ENCODE assay signal across 10 mouse cellular contexts in the genomic region with DNA sequence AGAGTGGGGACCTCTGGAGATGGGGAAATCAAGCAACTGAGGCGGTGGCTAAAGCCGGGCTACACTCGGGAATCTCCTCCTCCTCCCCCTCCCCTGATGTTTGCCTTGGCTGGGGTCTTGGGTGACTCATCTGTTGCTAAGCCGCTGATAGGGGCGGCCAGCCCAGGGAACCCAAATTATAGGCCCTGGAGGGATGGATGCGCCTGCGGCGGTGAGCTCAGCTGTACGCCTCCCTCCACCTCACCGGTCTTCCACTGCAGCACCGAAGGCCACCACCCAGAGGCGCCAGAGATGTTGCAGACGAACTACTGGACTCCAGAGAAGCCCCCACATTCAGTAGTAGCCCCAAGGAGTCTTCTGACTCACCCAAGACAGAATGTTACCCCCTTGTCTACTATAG. TPM values are rescaled to one million over a fixed set of nuclear protein-coding genes. Genes with fewer than 3 reads are reported as not detected.
DNase-seq lines count a peak whose midpoint lies in the region; ATAC-seq lines count a peak whose summit lies in the region.
"Had no signal": no experiment of that assay in that cellular context is flagged by ENCODE, and none has a peak within 500 bp of the region (broad histone marks: within the 10 kb centered on the region; RNA-seq: fewer than 3 reads in every experiment).

No protein-coding gene starts in this region.

- H3K4me1 ChIP-seq in midbrain, embryonic 10.5 days = peaks cover 45% of the 10 kb centered on the region
- peaks cover 26% of the 10 kb centered on the region for H3K4me1 ChIP-seq in midbrain, embryonic 15.5 days
- H3K4me1 ChIP-seq in midbrain, embryonic 14.5 days (ENCODE audit: control insufficient read depth, insufficient read depth, low read length) = peaks cover 13% of the 10 kb centered on the region

- no peaks in the 10 kb centered on the region for H3K9me3 ChIP-seq in midbrain, embryonic 10.5 days (replicated peaks)
- H3K9me3 ChIP-seq in midbrain, embryonic 15.5 days = no peaks in the 10 kb centered on the region
- no peaks in the 10 kb centered on the region for H3K9me3 ChIP-seq in midbrain, embryonic 14.5 days (ENCODE audit: control insufficient read depth, low read length)

- no peak overlapping the region for H3K4me2 ChIP-seq in midbrain, embryonic 15.5 days
- no peak overlapping the region for H3K4me2 ChIP-seq in midbrain, embryonic 14.5 days (ENCODE audit: low read length)

- H3K9ac ChIP-seq in midbrain, embryonic 15.5 days = no peak overlapping the region
- H3K9ac ChIP-seq in midbrain, embryonic 14.5 days (replicated peaks; ENCODE audit: low read length) = no peak overlapping the region

- no peak overlapping the region for H3K4me3 ChIP-seq in midbrain, embryonic 10.5 days
- no peak overlapping the region for H3K4me3 ChIP-seq in midbrain, embryonic 15.5 days
- no peak overlapping the region for H3K4me3 ChIP-seq in midbrain, embryonic 14.5 days (replicated peaks; ENCODE audit: low read depth, low read length)

- H3K27me3 ChIP-seq in midbrain, embryonic 10.5 days (ENCODE audit: low read depth, poor library complexity, severe bottlenecking) = peaks cover 96% of the 10 kb centered on the region
- H3K27me3 ChIP-seq in midbrain, embryonic 15.5 days (replicated peaks) = peaks cover 78% of the 10 kb centered on the region
- H3K27me3 ChIP-seq in midbrain, embryonic 14.5 days (ENCODE audit: control insufficient read depth, insufficient read depth, low read length) = peaks cover 72% of the 10 kb centered on the region

- H3K36me3 ChIP-seq in midbrain, embryonic 10.5 days = no peaks in the 10 kb centered on the region
- H3K36me3 ChIP-seq in midbrain, embryonic 15.5 days (replicated peaks) = no peaks in the 10 kb centered on the region
- no peaks in the 10 kb centered on the region for H3K36me3 ChIP-seq in midbrain, embryonic 14.5 days (ENCODE audit: control insufficient read depth, insufficient read depth, low read length)

- WGBS in midbrain, embryonic 10.5 days = 3% methylated on average over 13 of the region's 13 CpGs
- 6% methylated on average over 13 of the region's 13 CpGs for WGBS in midbrain, embryonic 15.5 days
- WGBS in midbrain, embryonic 14.5 days = 3% methylated on average over 13 of the region's 13 CpGs

- ATAC-seq in midbrain, embryonic 15.5 days (replicated peaks) = no peak
- ATAC-seq in midbrain, embryonic 14.5 days (ENCODE audit: low FRiP score, low TSS enrichment) = no peak
- no peak for ATAC-seq in CD4-positive, CD25-positive, alpha-beta regulatory T cell, adult 4 months

- DNase-seq in adrenal gland, postnatal 10 days = peak; percentile 62
- DNase-seq in adrenal gland, adult (ENCODE audit: inconsistent age in 2 of 2, low spot score in 1 of 2) = no peak
- peak; percentile 36 for DNase-seq in midbrain, embryonic 10.5 days (ENCODE audit: low spot score)
- peak; percentile 67 to 70 for DNase-seq in heart, adult 18-20 months
- DNase-seq in midbrain, embryonic 14.5 days = peak; percentile 33
- no peak for DNase-seq in embryo, embryonic 9.5 days (ENCODE audit: extremely low spot score)

- no peak overlapping the region for H3K27ac ChIP-seq in midbrain, embryonic 10.5 days (replicated peaks)
- no peak overlapping the region for H3K27ac ChIP-seq in midbrain, embryonic 15.5 days
- H3K27ac ChIP-seq in midbrain, embryonic 14.5 days (replicated peaks; ENCODE audit: low read depth, low read length) = no peak overlapping the region
- H3K27ac ChIP-seq: macrophage had no signal

RNA-seq across cellular contexts. Expression of a gene that starts 2.6 kb away (rescaled TPM):
- 1 to 10 TPM in 1 of 2 experiments, under 1 TPM in 1; 0.96 to 1.1 TPM for total RNA-seq in adrenal gland, postnatal 10 days (2021)
- polyA plus RNA-seq in midbrain, embryonic 10.5 days (2016; fragmentation: Nextera tagmentation; extraction: Ambion mirVana) = 0.14 and 0.24 TPM in 2 replicates
- polyA plus RNA-seq in midbrain, embryonic 15.5 days (2015; fragmentation: Nextera tagmentation; extraction: Ambion mirVana) = 0.17 TPM in 1 of 2 replicates, not detected in the other
- total RNA-seq in heart, adult 18-20 months (2021) = under 1 TPM; 0.10 to 0.20 TPM
- not detected in 2 replicates for polyA plus RNA-seq in midbrain, embryonic 14.5 days (2014; fragmentation: Nextera tagmentation; extraction: Ambion mirVana)
- polyA plus RNA-seq in CD4-positive, CD25-positive, alpha-beta regulatory T cell, adult 4 months (2017; shearing (Covaris generic)) = not detected
- polyA plus RNA-seq: macrophage had no signal

RNA-seq across cellular contexts. Expression of a gene that starts 9.1 kb away (rescaled TPM):
- under 1 TPM in 1 of 2 experiments, not detected in 1; 0.12 TPM for total RNA-seq in adrenal gland, postnatal 10 days (2021)
- 22.0 and 24.0 TPM in 2 replicates for polyA plus RNA-seq in midbrain, embryonic 10.5 days (2016; fragmentation: Nextera tagmentation; extraction: Ambion mirVana)
- polyA plus RNA-seq in midbrain, embryonic 15.5 days (2015; fragmentation: Nextera tagmentation; extraction: Ambion mirVana) = 2.0 and 2.9 TPM in 2 replicates
- total RNA-seq in heart, adult 18-20 months (2021) = not detected
- polyA plus RNA-seq in midbrain, embryonic 14.5 days (2014; fragmentation: Nextera tagmentation; extraction: Ambion mirVana) = 1.3 and 4.1 TPM in 2 replicates
- polyA plus RNA-seq in CD4-positive, CD25-positive, alpha-beta regulatory T cell, adult 4 months (2017; shearing (Covaris generic)) = not detected
- polyA plus RNA-seq: macrophage; spleen, adult 2 months had no signal

RNA-seq across cellular contexts. Expression of a gene that starts 17.6 kb away (rescaled TPM):
- total RNA-seq in adrenal gland, postnatal 10 days (2021) = 10 to 100 TPM; 92.4 to 94.7 TPM
- 41.2 and 43.2 TPM in 2 replicates for polyA plus RNA-seq in midbrain, embryonic 10.5 days (2016; fragmentation: Nextera tagmentation; extraction: Ambion mirVana)
- polyA plus RNA-seq in midbrain, embryonic 15.5 days (2015; fragmentation: Nextera tagmentation; extraction: Ambion mirVana) = 103 and 106 TPM in 2 replicates
- 10 to 100 TPM; 17.8 to 21.5 TPM for total RNA-seq in heart, adult 18-20 months (2021)
- 57.5 and 63.3 TPM in 2 replicates for polyA plus RNA-seq in midbrain, embryonic 14.5 days (2014; fragmentation: Nextera tagmentation; extraction: Ambion mirVana)
- 10 to 100 TPM; 33.0 to 35.3 TPM for polyA plus RNA-seq in CD4-positive, CD25-positive, alpha-beta regulatory T cell, adult 4 months (2017; shearing (Covaris generic))

RNA-seq across cellular contexts. Expression of a gene that starts 28.7 kb away (rescaled TPM):
- total RNA-seq in adrenal gland, postnatal 10 days (2021) = under 1 TPM; 0.09 to 0.21 TPM
- 0.54 and 0.82 TPM in 2 replicates for polyA plus RNA-seq in midbrain, embryonic 10.5 days (2016; fragmentation: Nextera tagmentation; extraction: Ambion mirVana)
- polyA plus RNA-seq in midbrain, embryonic 15.5 days (2015; fragmentation: Nextera tagmentation; extraction: Ambion mirVana) = 0.52 and 0.81 TPM in 2 replicates
- under 1 TPM; 0.64 to 0.79 TPM for total RNA-seq in heart, adult 18-20 months (2021)
- 0.57 and 0.66 TPM in 2 replicates for polyA plus RNA-seq in midbrain, embryonic 14.5 days (2014; fragmentation: Nextera tagmentation; extraction: Ambion mirVana)
- polyA plus RNA-seq in CD4-positive, CD25-positive, alpha-beta regulatory T cell, adult 4 months (2017; shearing (Covaris generic)) = not detected
- polyA plus RNA-seq: macrophage had no signal

RNA-seq across cellular contexts. Expression of a gene that starts 50.7 kb away (rescaled TPM):
- 10 to 100 TPM; 65.7 to 71.5 TPM for total RNA-seq in adrenal gland, postnatal 10 days (2021)
- 90.4 and 94.9 TPM in 2 replicates for polyA plus RNA-seq in midbrain, embryonic 10.5 days (2016; fragmentation: Nextera tagmentation; extraction: Ambion mirVana)
- polyA plus RNA-seq in midbrain, embryonic 15.5 days (2015; fragmentation: Nextera tagmentation; extraction: Ambion mirVana) = 72.7 and 84.7 TPM in 2 replicates
- 100 to 1,000 TPM; 107 to 125 TPM for total RNA-seq in heart, adult 18-20 months (2021)
- polyA plus RNA-seq in midbrain, embryonic 14.5 days (2014; fragmentation: Nextera tagmentation; extraction: Ambion mirVana) = 56.5 and 72.8 TPM in 2 replicates
- polyA plus RNA-seq in CD4-positive, CD25-positive, alpha-beta regulatory T cell, adult 4 months (2017; shearing (Covaris generic)) = 100 to 1,000 TPM; 126 to 187 TPM

Comparison
In these comparisons a context has a peak if more than half of its experiments do, and no peak if none do; other contexts are left out.
1. DNase-seq: peak in adrenal gland, postnatal 10 days (single experiment), midbrain, embryonic 10.5 days (single experiment), heart, adult 18-20 months (2 of 2) and midbrain, embryonic 14.5 days (single experiment); none in adrenal gland, adult (0 of 2) and embryo, embryonic 9.5 days (single experiment).